Comparison of ENCODE assay signal across 8 mouse cellular contexts in genomic region chr6:85410771-85411273, GRCm38 (mm10). TPM values are rescaled to one million over a fixed set of nuclear protein-coding genes. Genes with fewer than 3 reads are reported as not detected.
DNase-seq lines count a peak whose midpoint lies in the region; ATAC-seq lines count a peak whose summit lies in the region.

No protein-coding gene starts in this region.

- 11% methylated on average over 13 of the region's 13 CpGs for WGBS in forebrain, embryonic 15.5 days
- WGBS in hindbrain, embryonic 10.5 days, result 9% methylated on average over 13 of the region's 13 CpGs

- no peak overlapping the region for H3K27ac ChIP-seq in forebrain, embryonic 15.5 days (replicated peaks)
- H3K27ac ChIP-seq in hindbrain, embryonic 10.5 days, result no peak overlapping the region

- H3K9me3 ChIP-seq in forebrain, embryonic 15.5 days, result no peaks in the 10 kb centered on the region
- no peaks in the 10 kb centered on the region for H3K9me3 ChIP-seq in hindbrain, embryonic 10.5 days

- no peak overlapping the region for H3K4me2 ChIP-seq in forebrain, embryonic 15.5 days (replicated peaks)

- peak; percentile 49 to 78 for DNase-seq in adrenal gland, adult (ENCODE audit: inconsistent age in 2 of 2, low spot score in 1 of 2)
- DNase-seq in adrenal gland, adult 8-10 months, result no peak
- DNase-seq in brain, embryonic 18.5 days (ENCODE audit: low read depth, low spot score), result peak; percentile 59
- peak; percentile 81 for DNase-seq in hindbrain, embryonic 10.5 days (ENCODE audit: low spot score)
- DNase-seq in layer of hippocampus, postnatal 14 days (ENCODE audit: low spot score in 2 of 2), result peak; percentile 61 to 64
- peak; percentile 31 for DNase-seq in right cerebral cortex, postnatal 25 days

- H3K36me3 ChIP-seq in forebrain, embryonic 15.5 days, result no peaks in the 10 kb centered on the region
- no peaks in the 10 kb centered on the region for H3K36me3 ChIP-seq in hindbrain, embryonic 10.5 days

- no peak overlapping the region for H3K9ac ChIP-seq in forebrain, embryonic 15.5 days (replicated peaks)

- H3K4me3 ChIP-seq in forebrain, embryonic 15.5 days, result no peak overlapping the region
- H3K4me3 ChIP-seq in hindbrain, embryonic 10.5 days, result no peak overlapping the region

- ATAC-seq in forebrain, embryonic 15.5 days (replicated peaks), result peak; percentile 88
- peak; percentile 87 for ATAC-seq in megakaryocyte, adult 5-6 weeks (ENCODE audit: poor library complexity, severe bottlenecking)

- peaks cover 5% of the 10 kb centered on the region for H3K4me1 ChIP-seq in forebrain, embryonic 15.5 days
- H3K4me1 ChIP-seq in hindbrain, embryonic 10.5 days (replicated peaks), result peaks cover 9% of the 10 kb centered on the region

- H3K27me3 ChIP-seq in forebrain, embryonic 15.5 days, result peaks cover 32% of the 10 kb centered on the region
- peaks cover 58% of the 10 kb centered on the region for H3K27me3 ChIP-seq in hindbrain, embryonic 10.5 days (ENCODE audit: insufficient read depth, poor library complexity, severe bottlenecking)

RNA-seq across cellular contexts. Expression of gene Noto, which starts 12.9 kb away (rescaled TPM):
- total RNA-seq in adrenal gland, adult 8-10 months (2022), result not detected
- not detected in 2 replicates for polyA plus RNA-seq in forebrain, embryonic 15.5 days (2015; fragmentation: Nextera tagmentation; extraction: Ambion mirVana)
- not detected in 2 replicates for polyA plus RNA-seq in hindbrain, embryonic 10.5 days (2016; fragmentation: Nextera tagmentation; extraction: Ambion mirVana)
- not detected for total RNA-seq in layer of hippocampus, postnatal 14 days (2021)
- not detected in 2 replicates for total RNA-seq in megakaryocyte, adult 5-6 weeks (2015)
- not detected in 2 replicates for total RNA-seq in megakaryocyte, adult 5-6 weeks (2017)

RNA-seq across cellular contexts. Expression of gene Smyd5, which starts 21.0 kb away (rescaled TPM):
- total RNA-seq in adrenal gland, adult 8-10 months (2022), result 10 to 100 TPM; 37.9 to 44.3 (median 43.5) TPM
- 54.2 and 56.8 TPM in 2 replicates for polyA plus RNA-seq in forebrain, embryonic 15.5 days (2015; fragmentation: Nextera tagmentation; extraction: Ambion mirVana)
- polyA plus RNA-seq in hindbrain, embryonic 10.5 days (2016; fragmentation: Nextera tagmentation; extraction: Ambion mirVana), result 69.3 and 82.0 TPM in 2 replicates
- 10 to 100 TPM; 32.8 to 35.4 TPM for total RNA-seq in layer of hippocampus, postnatal 14 days (2021)
- total RNA-seq in megakaryocyte, adult 5-6 weeks (2015), result 7.2 and 8.3 TPM in 2 replicates
- 10.0 and 11.2 TPM in 2 replicates for total RNA-seq in megakaryocyte, adult 5-6 weeks (2017)

RNA-seq across cellular contexts. Expression of gene Rab11fip5, which starts 36.4 kb away (rescaled TPM):
- 10 to 100 TPM; 41.7 to 59.0 (median 53.0) TPM for total RNA-seq in adrenal gland, adult 8-10 months (2022)
- polyA plus RNA-seq in forebrain, embryonic 15.5 days (2015; fragmentation: Nextera tagmentation; extraction: Ambion mirVana), result 15.1 and 15.2 TPM in 2 replicates
- 3.9 and 5.8 TPM in 2 replicates for polyA plus RNA-seq in hindbrain, embryonic 10.5 days (2016; fragmentation: Nextera tagmentation; extraction: Ambion mirVana)
- total RNA-seq in layer of hippocampus, postnatal 14 days (2021), result 10 to 100 TPM; 50.8 to 56.2 TPM
- total RNA-seq in megakaryocyte, adult 5-6 weeks (2015), result 5.2 and 6.9 TPM in 2 replicates
- 5.8 and 6.3 TPM in 2 replicates for total RNA-seq in megakaryocyte, adult 5-6 weeks (2017)

RNA-seq across cellular contexts. Expression of gene Cct7, which starts 40.5 kb away (rescaled TPM):
- total RNA-seq in adrenal gland, adult 8-10 months (2022), result 100 to 1,000 TPM; 236 to 295 (median 271) TPM
- 644 and 647 TPM in 2 replicates for polyA plus RNA-seq in forebrain, embryonic 15.5 days (2015; fragmentation: Nextera tagmentation; extraction: Ambion mirVana)
- polyA plus RNA-seq in hindbrain, embryonic 10.5 days (2016; fragmentation: Nextera tagmentation; extraction: Ambion mirVana), result 641 and 745 TPM in 2 replicates
- total RNA-seq in layer of hippocampus, postnatal 14 days (2021), result 100 to 1,000 TPM; 204 to 218 TPM
- 172 and 178 TPM in 2 replicates for total RNA-seq in megakaryocyte, adult 5-6 weeks (2015)
- total RNA-seq in megakaryocyte, adult 5-6 weeks (2017), result 167 and 192 TPM in 2 replicates

RNA-seq across cellular contexts. Expression of gene Pradc1, which starts 40.9 kb away (rescaled TPM):
- 10 to 100 TPM; 11.5 to 16.4 (median 13.9) TPM for total RNA-seq in adrenal gland, adult 8-10 months (2022)
- 28.7 and 29.7 TPM in 2 replicates for polyA plus RNA-seq in forebrain, embryonic 15.5 days (2015; fragmentation: Nextera tagmentation; extraction: Ambion mirVana)
- 37.5 and 40.7 TPM in 2 replicates for polyA plus RNA-seq in hindbrain, embryonic 10.5 days (2016; fragmentation: Nextera tagmentation; extraction: Ambion mirVana)
- 10 to 100 TPM; 13.7 to 18.1 TPM for total RNA-seq in layer of hippocampus, postnatal 14 days (2021)
- 24.3 and 26.6 TPM in 2 replicates for total RNA-seq in megakaryocyte, adult 5-6 weeks (2015)
- 7.2 and 8.7 TPM in 2 replicates for total RNA-seq in megakaryocyte, adult 5-6 weeks (2017)

Comparison
In these comparisons a context has a peak if more than half of its experiments do, and no peak if none do; other contexts are left out.
1. RNA of gene Rab11fip5, which starts 36.4 kb away (total RNA-seq): 41.7 to 59.0 TPM in adrenal gland, adult 8-10 months and 50.8 to 56.2 TPM in layer of hippocampus, postnatal 14 days; 5.2 to 6.9 TPM in megakaryocyte, adult 5-6 weeks; every median in the first group is over 4 times any median in the second.